Mouse (Mus musculus): Measurements from ENCODE around the gene Gm973.

Gm973 gene

GRCm38 (mm10) chr1:59542231-59542630, 26.2 kb downstream of the Gm973 start:
- no peak for DNase-seq (ENCODE audit: low spot score in 2 of 2)

- DNase-seq (ENCODE audit: low spot score in 2 of 2), result no peak
Measured at GRCm38 (mm10) chr1:59543911-59544310, 27.8 kb downstream of the Gm973 start.

- no peak for DNase-seq (ENCODE audit: low spot score in 2 of 2)
Measured at GRCm38 (mm10) chr1:59548486-59548885, 32.4 kb downstream of the Gm973 start.

GRCm38 (mm10) chr1:59549036-59549675, 33.1 kb downstream of the Gm973 start:
- no peak for DNase-seq (ENCODE audit: low spot score in 2 of 2)

GRCm38 (mm10) chr1:59550227-59550626, 34.2 kb downstream of the Gm973 start:
- DNase-seq (ENCODE audit: low spot score in 2 of 2), result no peak

- no peak for DNase-seq (ENCODE audit: low spot score in 2 of 2)
Measured at GRCm38 (mm10) chr1:59550996-59551395, 34.9 kb downstream of the Gm973 start.

GRCm38 (mm10) chr1:59553708-59554107, 37.6 kb downstream of the Gm973 start:
- DNase-seq (ENCODE audit: low spot score in 2 of 2), result no peak

- DNase-seq (ENCODE audit: low spot score in 2 of 2), result no peak
Measured at GRCm38 (mm10) chr1:59563581-59563980, 47.5 kb downstream of the Gm973 start.

GRCm38 (mm10) chr1:59565804-59566203, 49.7 kb downstream of the Gm973 start:
- DNase-seq (ENCODE audit: low spot score in 2 of 2), result no peak

- no peak for DNase-seq (ENCODE audit: low spot score in 2 of 2)
Measured at GRCm38 (mm10) chr1:59566281-59566680, 50.2 kb downstream of the Gm973 start.

- DNase-seq (ENCODE audit: low spot score in 2 of 2), result no peak
Measured at GRCm38 (mm10) chr1:59566926-59567325, 50.9 kb downstream of the Gm973 start.

- DNase-seq (ENCODE audit: low spot score in 2 of 2), result no peak
Measured at GRCm38 (mm10) chr1:59567521-59567920, 51.5 kb downstream of the Gm973 start.

GRCm38 (mm10) chr1:59568283-59568682, 52.2 kb downstream of the Gm973 start:
- no peak for DNase-seq (ENCODE audit: low spot score in 2 of 2)

- DNase-seq (ENCODE audit: low spot score in 2 of 2), result no peak
Measured at GRCm38 (mm10) chr1:59569301-59569700, 53.2 kb downstream of the Gm973 start.

- no peak for DNase-seq (ENCODE audit: low spot score in 2 of 2)
Measured at GRCm38 (mm10) chr1:59570767-59571166, 54.7 kb downstream of the Gm973 start.

- no peak for DNase-seq (ENCODE audit: low spot score in 2 of 2)
Measured at GRCm38 (mm10) chr1:59571502-59571901, 55.4 kb downstream of the Gm973 start.

- DNase-seq (ENCODE audit: low spot score in 2 of 2), result no peak
Measured at GRCm38 (mm10) chr1:59573843-59574242, 57.8 kb downstream of the Gm973 start.

GRCm38 (mm10) chr1:59574262-59575187, 58.5 kb downstream of the Gm973 start:
- no peak for DNase-seq (ENCODE audit: low spot score in 2 of 2)

GRCm38 (mm10) chr1:59578770-59579169, 62.7 kb downstream of the Gm973 start:
- DNase-seq (ENCODE audit: low spot score in 2 of 2), result no peak

GRCm38 (mm10) chr1:59579327-59579726, 63.3 kb downstream of the Gm973 start:
- no peak for DNase-seq (ENCODE audit: low spot score in 2 of 2)

- no peak for DNase-seq (ENCODE audit: low spot score in 2 of 2)
Measured at GRCm38 (mm10) chr1:59580131-59580751, 64.2 kb downstream of the Gm973 start.

- DNase-seq (ENCODE audit: low spot score in 2 of 2), result no peak
Measured at GRCm38 (mm10) chr1:59580880-59581279, 64.8 kb downstream of the Gm973 start.

All from frontal cortex, postnatal 25 days (tissue).